Mouse (Mus musculus): ENCODE measurements around the gene Nup160. TPM values are rescaled to one million over a fixed set of nuclear protein-coding genes. Genes with fewer than 3 reads are reported as not detected.

Nup160 gene
- polyA plus RNA-seq, 1 experiment: 7.8 TPM

GRCm38 (mm10) chr2:90717366-90717765 is 40.4 kb downstream of the Nup160 start:
- Histone ChIP-seq H3K4me2 (ENCODE audit: low read depth) (no peak overlapping the region), H3K79me2 (ENCODE audit: control insufficient read depth, insufficient read depth) (no peaks in the 10 kb centered on the region), H3K36me3 (ENCODE audit: control insufficient read depth, insufficient read depth) (peaks cover 86% of the 10 kb centered on the region), H3ac (ENCODE audit: control insufficient read depth, insufficient read length) (no peak overlapping the region), H3K27me3 (ENCODE audit: control insufficient read depth, insufficient read depth, insufficient read length) (no peaks in the 10 kb centered on the region), H3K4me3 (no peak overlapping the region)
- TF ChIP-seq MAX (IDR thresholded peaks at IDR 0.05; ENCODE audit: low read depth): no peak
- TF ChIP-seq USF1 (IDR thresholded peaks at IDR 0.05; ENCODE audit: low read depth): no peak
- no peak for TF ChIP-seq MYOD1 (IDR thresholded peaks at IDR 0.05; ENCODE audit: control insufficient read depth in 1 of 3, insufficient read length in 2 of 3, low read depth in 2 of 3)
- TF ChIP-seq CEBPB (IDR thresholded peaks at IDR 0.05; ENCODE audit: insufficient read depth, poor library complexity, severe bottlenecking): no peak
- TF ChIP-seq POLR2A (IDR thresholded peaks at IDR 0.05; ENCODE audit: insufficient read length, low read depth): no peak
- no peak for TF ChIP-seq POLR2AphosphoS2 (IDR thresholded peaks at IDR 0.05; ENCODE audit: insufficient read length, low read depth)
- TF ChIP-seq SRF (IDR thresholded peaks at IDR 0.05; ENCODE audit: control insufficient read depth, insufficient read length, low read depth): no peak

GRCm38 (mm10) chr2:90717948-90718347 is 40.9 kb downstream of the Nup160 start:
- H3K36me3 ChIP-seq (ENCODE audit: control insufficient read depth, insufficient read depth): peaks cover 85% of the 10 kb centered on the region
- TF ChIP-seq MYOD1 (IDR thresholded peaks at IDR 0.05; ENCODE audit: control insufficient read depth in 1 of 3, insufficient read length in 2 of 3, low read depth in 2 of 3) (peak in 1 of 3 experiments; percentile 47), MAX (IDR thresholded peaks at IDR 0.05; ENCODE audit: low read depth) (no peak)
- H3K79me2 ChIP-seq (ENCODE audit: control insufficient read depth, insufficient read depth): no peaks in the 10 kb centered on the region
- no peaks in the 10 kb centered on the region for H3K27me3 ChIP-seq (ENCODE audit: control insufficient read depth, insufficient read depth, insufficient read length)
- H3ac ChIP-seq (ENCODE audit: control insufficient read depth, insufficient read length): no peak overlapping the region
- no peak overlapping the region for H3K4me2 ChIP-seq (ENCODE audit: low read depth)
- H3K4me3 ChIP-seq: no peak overlapping the region

- no peak for TF ChIP-seq REST (IDR thresholded peaks at IDR 0.05; ENCODE audit: insufficient read depth, insufficient read length)
- no peak for TF ChIP-seq POLR2A (IDR thresholded peaks at IDR 0.05; ENCODE audit: insufficient read length, low read depth)
- TF ChIP-seq MYOG (IDR thresholded peaks at IDR 0.05; ENCODE audit: control insufficient read depth in 1 of 3, insufficient read depth in 1 of 3, insufficient read length in 2 of 3, low read depth in 2 of 3): no peak
- no peak for TF ChIP-seq MAX (IDR thresholded peaks at IDR 0.05; ENCODE audit: low read depth)
- TF ChIP-seq CEBPB (IDR thresholded peaks at IDR 0.05; ENCODE audit: insufficient read depth, poor library complexity, severe bottlenecking): no peak
- TF ChIP-seq TCF3 (IDR thresholded peaks at IDR 0.05; ENCODE audit: insufficient read length, low read depth): no peak
- no peak for TF ChIP-seq TCF12 (IDR thresholded peaks at IDR 0.05; ENCODE audit: insufficient read depth, poor library complexity, severe bottlenecking)
- no peak for TF ChIP-seq SRF (IDR thresholded peaks at IDR 0.05; ENCODE audit: control insufficient read depth, insufficient read length, low read depth)
- TF ChIP-seq POLR2AphosphoS2 (IDR thresholded peaks at IDR 0.05; ENCODE audit: insufficient read length, low read depth): no peak
- TF ChIP-seq USF1 (IDR thresholded peaks at IDR 0.05; ENCODE audit: low read depth): no peak
- TF ChIP-seq MYOD1 (IDR thresholded peaks at IDR 0.05; ENCODE audit: control insufficient read depth in 1 of 3, insufficient read length in 2 of 3, low read depth in 2 of 3): no peak
- peaks cover 71% of the 10 kb centered on the region for H3K36me3 ChIP-seq (ENCODE audit: control insufficient read depth, insufficient read depth)
- no peak overlapping the region for H3K4me2 ChIP-seq (ENCODE audit: low read depth)
- H3K79me2 ChIP-seq (ENCODE audit: control insufficient read depth, insufficient read depth): no peaks in the 10 kb centered on the region
- H3ac ChIP-seq (ENCODE audit: control insufficient read depth, insufficient read length): no peak overlapping the region
- H3K4me3 ChIP-seq: no peak overlapping the region
- H3K27me3 ChIP-seq (ENCODE audit: control insufficient read depth, insufficient read depth, insufficient read length): no peaks in the 10 kb centered on the region
Measured at GRCm38 (mm10) chr2:90726818-90727217, 49.8 kb downstream of the Nup160 start.

- Histone ChIP-seq H3K27me3 (ENCODE audit: control insufficient read depth, insufficient read depth, insufficient read length) (no peaks in the 10 kb centered on the region), H3ac (ENCODE audit: control insufficient read depth, insufficient read length) (no peak overlapping the region), H3K4me2 (ENCODE audit: low read depth) (no peak overlapping the region), H3K4me3 (no peak overlapping the region), H3K79me2 (ENCODE audit: control insufficient read depth, insufficient read depth) (no peaks in the 10 kb centered on the region), H3K36me3 (ENCODE audit: control insufficient read depth, insufficient read depth) (peaks cover 62% of the 10 kb centered on the region)
- TF ChIP-seq POLR2AphosphoS2 (IDR thresholded peaks at IDR 0.05; ENCODE audit: insufficient read length, low read depth) (no peak), MYOD1 (IDR thresholded peaks at IDR 0.05; ENCODE audit: control insufficient read depth in 1 of 3, insufficient read length in 2 of 3, low read depth in 2 of 3) (no peak)
Measured at GRCm38 (mm10) chr2:90735326-90735725, 58.3 kb downstream of the Nup160 start.

- H3ac ChIP-seq (ENCODE audit: control insufficient read depth, insufficient read length): no peak overlapping the region
- no peaks in the 10 kb centered on the region for H3K79me2 ChIP-seq (ENCODE audit: control insufficient read depth, insufficient read depth)
- no peak overlapping the region for H3K4me3 ChIP-seq
- H3K36me3 ChIP-seq (ENCODE audit: control insufficient read depth, insufficient read depth): peaks cover 41% of the 10 kb centered on the region
- TF ChIP-seq MYOD1 (IDR thresholded peaks at IDR 0.05; ENCODE audit: control insufficient read depth in 1 of 3, insufficient read length in 2 of 3, low read depth in 2 of 3): no peak
- TF ChIP-seq TCF12 (IDR thresholded peaks at IDR 0.05; ENCODE audit: insufficient read depth, poor library complexity, severe bottlenecking): no peak
- no peak for TF ChIP-seq E2F4 (IDR thresholded peaks at IDR 0.05; ENCODE audit: insufficient read depth)
- no peak for TF ChIP-seq MYOG (IDR thresholded peaks at IDR 0.05; ENCODE audit: control insufficient read depth in 1 of 3, insufficient read depth in 1 of 3, insufficient read length in 2 of 3, low read depth in 2 of 3)
- no peak for TF ChIP-seq TCF3 (IDR thresholded peaks at IDR 0.05; ENCODE audit: insufficient read length, low read depth)
- no peaks in the 10 kb centered on the region for H3K27me3 ChIP-seq (ENCODE audit: control insufficient read depth, insufficient read depth, insufficient read length)
- no peak overlapping the region for H3K4me2 ChIP-seq (ENCODE audit: low read depth)
Measured at GRCm38 (mm10) chr2:90738801-90739200, 61.8 kb downstream of the Nup160 start.

- Histone ChIP-seq H3K36me3 (ENCODE audit: control insufficient read depth, insufficient read depth) (peaks cover 41% of the 10 kb centered on the region), H3K79me2 (ENCODE audit: control insufficient read depth, insufficient read depth) (no peaks in the 10 kb centered on the region), H3K4me2 (ENCODE audit: low read depth) (no peak overlapping the region), H3K4me3 (no peak overlapping the region), H3ac (ENCODE audit: control insufficient read depth, insufficient read length) (no peak overlapping the region), H3K27me3 (ENCODE audit: control insufficient read depth, insufficient read depth, insufficient read length) (no peaks in the 10 kb centered on the region)
- no peak for TF ChIP-seq MYOD1 (IDR thresholded peaks at IDR 0.05; ENCODE audit: control insufficient read depth in 1 of 3, insufficient read length in 2 of 3, low read depth in 2 of 3)
- TF ChIP-seq E2F4 (IDR thresholded peaks at IDR 0.05; ENCODE audit: insufficient read depth): no peak
- no peak for TF ChIP-seq USF1 (IDR thresholded peaks at IDR 0.05; ENCODE audit: low read depth)
- no peak for TF ChIP-seq MYOG (IDR thresholded peaks at IDR 0.05; ENCODE audit: control insufficient read depth in 1 of 3, insufficient read depth in 1 of 3, insufficient read length in 2 of 3, low read depth in 2 of 3)
- TF ChIP-seq MAX (IDR thresholded peaks at IDR 0.05; ENCODE audit: low read depth): no peak
Measured at GRCm38 (mm10) chr2:90739327-90739726, 62.3 kb downstream of the Nup160 start.
